Mouse (Mus musculus) spleen, adult 2 months (tissue): Measurements from ENCODE around the gene Lnpk.

Experiments used
- CTCF ChIP-seq: fragments of 200-500 bp; IDR thresholded peaks from 2 replicates; pipeline ENCODE4 v1.5.1; 2011; ENCODE audit warnings: mild to moderate bottlenecking, inconsistent platforms; ENCODE audit not compliant: insufficient read depth, insufficient read length, insufficient replicate concordance; ENCODE audit errors: extremely low read depth
- POLR2A ChIP-seq: fragments of 200-500 bp; IDR thresholded peaks from 2 replicates; pipeline ENCODE4 v1.6.1; 2011; ENCODE audit warnings: low read depth, low read length, inconsistent platforms

DNA sequence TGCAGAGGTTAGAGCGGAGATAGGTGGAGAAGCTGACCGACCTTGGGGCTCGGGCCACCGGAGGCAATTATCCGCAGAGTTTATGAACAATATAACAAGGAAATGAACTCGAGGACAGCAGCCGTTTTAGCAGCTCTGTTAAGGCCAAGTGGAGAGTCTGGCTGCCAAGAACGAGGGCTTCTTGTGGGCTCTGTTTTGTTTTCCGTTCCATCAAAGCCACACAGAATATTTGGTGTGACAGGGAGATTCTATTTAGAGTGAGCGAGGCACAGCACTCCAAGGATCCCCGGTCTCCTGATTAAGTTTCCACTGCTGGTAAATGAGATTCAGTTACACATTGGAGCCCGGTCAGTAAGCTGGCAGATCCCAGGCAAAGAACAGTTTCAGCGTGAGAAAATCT is 87.8 kb downstream of the Lnpk start:
- no peak for TF ChIP-seq CTCF
- no peak for TF ChIP-seq POLR2A
